Mouse (Mus musculus) layer of hippocampus, adult 2 months (tissue): ENCODE results near the gene Eif4b. TPM values are rescaled to one million over a fixed set of nuclear protein-coding genes. Genes with fewer than 3 reads are reported as not detected.

Experiments
- DNase-seq, 2 experiments: peaks; one replicate each; pipeline ENCODE4 v3.0.0; 2022; ENCODE audit warnings: low spot score in 2 of 2
- H3K27ac ChIP-seq: fragments of 200-600 bp; 2 replicates; pipeline ENCODE4 v1.8.1; 2022
- H3K4me3 ChIP-seq: fragments of 200-600 bp; 2 replicates; pipeline ENCODE4 v1.8.1; 2022; ENCODE audit warnings: mild to moderate bottlenecking
- CTCF ChIP-seq: fragments of 200-600 bp; conservative IDR thresholded peaks from 2 replicates; pipeline ENCODE4 v1.8.1; 2022; ENCODE audit warnings: antibody characterized with exemption, mild to moderate bottlenecking, moderate library complexity
- total RNA-seq, 2 experiments: library from RNA; stranded (reverse); gene quantifications; 2 replicates each; pipeline ENCODE4 v1.2.3; 2021

Gene Eif4b
- total RNA-seq, 2 experiments from 2014 or later = 196 to 199 TPM

DNA sequence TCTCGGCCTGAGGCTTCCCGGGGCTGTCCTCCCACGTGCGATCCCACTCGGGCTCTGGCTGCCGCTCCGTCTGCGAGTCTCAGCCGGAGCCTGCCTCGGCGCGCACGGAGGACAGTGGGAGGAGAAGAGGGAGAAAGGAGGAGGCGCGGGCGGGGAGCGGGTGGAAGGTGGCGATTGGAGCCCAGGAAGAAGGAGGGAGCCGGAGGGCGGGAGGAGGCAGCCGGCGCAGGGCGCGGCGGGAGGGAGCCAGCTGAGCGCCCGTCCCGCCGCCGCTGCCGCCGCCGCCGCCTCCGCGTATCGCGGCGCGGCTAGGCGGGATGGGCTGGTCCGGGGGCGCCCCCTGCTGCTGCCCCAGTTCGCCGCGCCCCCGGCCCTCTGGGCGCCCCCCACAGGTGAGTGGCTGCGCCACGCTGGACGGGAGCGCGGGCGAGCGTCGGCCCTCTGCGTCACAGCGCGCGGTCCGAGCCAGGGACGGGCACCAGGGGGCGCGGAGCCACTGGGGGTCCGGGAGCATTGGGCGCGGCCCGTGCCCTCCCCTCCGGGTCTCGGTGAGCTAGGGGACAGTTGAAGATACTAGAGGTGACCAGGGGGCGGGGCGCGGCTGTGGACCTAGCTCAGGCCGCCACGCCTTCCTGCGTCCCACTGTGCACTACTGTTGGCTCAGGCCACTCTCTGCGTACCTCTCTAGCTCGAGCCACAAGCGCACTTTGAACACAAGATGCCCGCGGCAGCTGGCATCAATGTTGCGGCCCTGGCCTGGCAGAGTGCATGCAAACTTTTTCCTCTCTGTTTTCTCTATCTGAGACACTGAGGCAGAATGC lies 26.8 kb downstream of the Eif4b start, which contains the start of gene Tns2:
Tns2 (plus strand) TSS at position 253 of the 821 bp plus-strand sequence.
- DNase-seq = peak; percentile 69 to 76
- Histone ChIP-seq H3K4me3 (peak within 1 kb of the TSS; percentile 60), H3K27ac (peak within 1 kb of the TSS; percentile 89)
- TF ChIP-seq CTCF = peak; percentile 72

GRCm38 (mm10) chr15:102100996-102101671 lies 27.6 kb downstream of the Eif4b start:
- peak overlapping the region; percentile 89 for H3K27ac ChIP-seq
- TF ChIP-seq CTCF = peak; percentile 64
- DNase-seq = no peak
- peak overlapping the region; percentile 60 for H3K4me3 ChIP-seq

GRCm38 (mm10) chr15:102101672-102102541 lies 28.3 kb downstream of the Eif4b start:
- Histone ChIP-seq H3K4me3 (peak overlapping the region; percentile 38), H3K27ac (peak overlapping the region; percentile 89)
- TF ChIP-seq CTCF = no peak
- DNase-seq = no peak

GRCm38 (mm10) chr15:102102548-102103121 lies 29.1 kb downstream of the Eif4b start:
- Histone ChIP-seq H3K4me3 (peak overlapping the region; percentile 43), H3K27ac (peak overlapping the region; percentile 89)
- TF ChIP-seq CTCF = no peak
- no peak for DNase-seq

DNA sequence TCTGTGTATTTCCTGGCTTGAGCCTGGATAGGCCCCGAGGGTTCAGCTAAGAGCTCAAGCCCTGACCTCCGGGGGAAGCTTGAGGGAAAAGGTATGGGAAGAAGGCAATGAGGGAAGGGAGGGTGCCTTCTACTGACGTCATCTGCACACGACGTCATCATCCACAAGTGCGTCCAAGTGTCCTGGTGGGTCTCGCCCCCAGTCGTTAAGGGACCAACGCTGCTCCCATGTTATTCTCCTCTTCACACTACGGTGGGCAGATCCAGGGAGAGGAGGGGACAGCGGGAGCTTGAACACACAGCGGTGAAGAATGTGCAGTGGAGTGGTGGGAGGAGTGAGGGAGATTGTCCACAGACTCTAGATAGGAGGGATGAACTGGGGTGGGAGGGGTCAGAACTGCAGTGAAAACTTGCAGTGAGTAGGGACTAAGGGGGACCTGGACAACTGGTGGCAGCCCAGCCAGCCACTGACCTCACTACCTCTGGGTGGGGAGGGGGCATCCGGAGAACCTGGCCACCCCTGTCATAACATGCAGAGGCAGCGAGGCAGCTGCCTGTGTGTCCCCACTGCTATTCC lies 29.9 kb downstream of the Eif4b start:
- peak overlapping the region; percentile 89 for H3K27ac ChIP-seq

DNA sequence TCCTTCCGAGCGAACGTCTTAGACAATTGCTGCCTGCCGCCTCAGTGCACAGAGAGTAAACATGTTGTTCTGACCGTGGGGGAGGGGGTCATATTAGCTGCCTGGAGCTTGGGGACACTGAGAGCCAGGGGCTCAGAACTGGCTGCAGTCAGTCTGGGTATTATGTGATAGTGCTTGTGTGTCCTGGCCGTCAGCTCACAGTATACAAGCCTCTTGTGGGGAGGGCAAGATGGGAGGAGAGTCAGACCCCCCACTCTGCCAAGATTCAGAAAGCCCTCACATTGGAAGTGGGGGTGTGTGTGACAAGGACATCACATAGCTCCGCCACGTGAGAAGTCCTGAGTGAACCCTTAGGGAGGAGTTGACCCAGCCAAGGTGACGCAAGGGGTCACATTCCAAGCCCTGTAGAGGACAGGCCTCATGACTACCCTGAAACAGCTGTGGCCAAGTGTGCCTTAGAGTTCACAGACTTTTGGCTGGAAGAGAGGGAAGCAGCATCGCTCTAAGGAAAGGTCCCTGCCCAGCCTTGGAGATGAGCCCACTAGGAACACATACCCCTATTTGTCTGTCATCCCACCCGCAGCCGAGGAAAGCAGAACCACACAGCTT lies 30.5 kb downstream of the Eif4b start:
- DNase-seq = no peak
- peak overlapping the region; percentile 89 for H3K27ac ChIP-seq
- TF ChIP-seq CTCF = no peak
- H3K4me3 ChIP-seq = peak overlapping the region; percentile 43

More for the DNA sequence above, 29.9 kb downstream of the Eif4b start:
- DNase-seq = no peak
- peak overlapping the region; percentile 43 for H3K4me3 ChIP-seq
- no peak for TF ChIP-seq CTCF

DNA sequence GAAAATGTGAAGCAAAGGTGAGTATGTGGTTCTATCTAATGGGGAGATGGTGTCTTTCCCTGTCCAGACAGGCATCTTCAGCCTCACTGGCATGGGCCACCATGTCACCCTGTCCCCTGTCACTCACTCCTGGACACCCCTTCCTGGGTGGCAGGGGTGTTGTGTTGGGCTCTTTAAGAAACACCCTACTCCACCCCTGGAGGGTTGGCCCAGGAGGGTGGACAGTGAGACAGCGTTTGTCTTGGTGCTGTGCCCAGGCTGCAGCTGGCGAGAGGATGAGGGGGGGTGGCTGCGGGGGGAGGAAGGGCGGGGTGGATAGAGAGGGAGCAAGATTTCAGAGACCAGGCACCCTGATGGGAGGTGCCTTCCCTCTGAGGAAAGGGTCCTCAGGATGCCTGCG lies 31.8 kb downstream of the Eif4b start:
- no peak for DNase-seq
- TF ChIP-seq CTCF = no peak

GRCm38 (mm10) chr15:102105764-102106730 lies 32.5 kb downstream of the Eif4b start:
- no peak for DNase-seq
- H3K4me3 ChIP-seq = peak overlapping the region; percentile 37

More for the DNA sequence above, 31.8 kb downstream of the Eif4b start:
- H3K27ac ChIP-seq = peak overlapping the region; percentile 89; the same call in 1 of the 2 replicates
- peak overlapping the region; percentile 13; the same call in 1 of the 2 replicates for H3K4me3 ChIP-seq

DNA sequence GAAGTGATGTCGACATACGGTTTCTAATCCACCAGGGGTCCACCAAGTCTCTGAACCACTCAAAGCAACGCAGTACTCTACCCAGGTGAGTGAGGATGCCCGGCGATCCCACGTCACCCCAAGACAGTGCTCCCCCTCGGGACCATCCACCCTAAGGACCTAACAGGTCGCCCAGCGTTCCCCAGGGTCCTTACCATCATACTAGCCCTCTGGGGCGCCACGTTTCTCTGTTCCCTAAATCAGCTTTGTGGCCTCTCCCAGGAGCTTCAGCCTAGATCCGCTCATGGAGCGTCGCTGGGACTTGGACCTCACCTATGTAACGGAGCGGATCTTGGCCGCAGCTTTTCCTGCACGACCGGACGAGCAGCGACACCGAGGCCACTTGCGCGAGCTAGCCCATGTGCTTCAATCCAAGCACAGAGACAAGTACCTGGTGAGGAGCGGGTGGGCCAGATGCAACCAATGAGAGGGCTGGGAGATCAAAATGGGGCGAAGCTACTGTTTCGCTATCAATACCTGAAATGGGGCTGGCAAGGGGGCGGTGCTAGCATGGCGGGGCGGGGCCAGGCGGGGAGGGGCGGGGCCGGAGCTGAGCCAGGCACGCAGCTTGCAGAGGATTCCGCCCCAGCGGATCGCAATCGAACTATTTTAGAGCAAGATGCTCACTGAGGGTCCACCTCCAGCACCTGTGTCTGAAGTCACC lies 33.3 kb downstream of the Eif4b start:
- Histone ChIP-seq H3K27ac (no peak overlapping the region), H3K4me3 (peak overlapping the region; percentile 37)
- no peak for TF ChIP-seq CTCF
- no peak for DNase-seq

More at GRCm38 (mm10) chr15:102105764-102106730, 32.5 kb downstream of the Eif4b start:
- TF ChIP-seq CTCF = peak; percentile 38
- H3K27ac ChIP-seq = peak overlapping the region; percentile 44; the same call in 1 of the 2 replicates
